Mouse (Mus musculus) midbrain, postnatal 0 days (tissue): ENCODE measurements around the gene Tbc1d10b. TPM values are rescaled to one million over a fixed set of nuclear protein-coding genes. Genes with fewer than 3 reads are reported as not detected.
A peak's percentile ranks its signal among the peaks of the same experiment; 100 is the strongest.
"Not testable (repeated sequence)": the region's sequence is repeated elsewhere in the genome, so short reads cannot be mapped to it uniquely, and the experiment has no call there.

ENCODE experiments used
- ATAC-seq: fragments of 200-750 bp; cut with Nextera tagmentation; 2 replicates; pipeline ENCODE4 v1.8.0; 2017; ENCODE audit warnings: moderate number of reproducible peaks, mild to moderate bottlenecking, moderate TSS enrichment, moderate library complexity; ENCODE audit not compliant: low FRiP score
- DNase-seq: peaks from one replicate; pipeline ENCODE4 v3.0.0-alpha.2; 2015; ENCODE audit warnings: low spot score
- H3K27ac ChIP-seq: fragments of 300-500 bp; sonication (generic); 2 replicates; pipeline ENCODE4 v1.5.1; 2014; ENCODE audit warnings: low read depth, mild to moderate bottlenecking, low read length, mixed read lengths
- H3K27me3 ChIP-seq: fragments of 300-500 bp; sonication (generic); 2 replicates; pipeline ENCODE4 v1.6.1; 2014; ENCODE audit warnings: low read length, control low read depth, mixed read lengths; ENCODE audit not compliant: insufficient read depth
- H3K36me3 ChIP-seq: fragments of 300-500 bp; sonication (generic); 2 replicates; pipeline ENCODE4 v1.6.1; 2014; ENCODE audit warnings: low read length, control low read depth, mixed read lengths; ENCODE audit not compliant: insufficient read depth
- H3K4me1 ChIP-seq: fragments of 300-500 bp; sonication (generic); 2 replicates; pipeline ENCODE4 v1.6.1; 2014; ENCODE audit warnings: mild to moderate bottlenecking, control low read depth, antibody characterized with exemption, low read length, mixed read lengths; ENCODE audit not compliant: insufficient read depth
- H3K4me2 ChIP-seq: fragments of 300-500 bp; sonication (generic); 2 replicates; pipeline ENCODE4 v1.6.1; 2014; ENCODE audit warnings: low read depth, mild to moderate bottlenecking, low read length, mixed read lengths; ENCODE audit not compliant: poor library complexity, severe bottlenecking
- H3K4me3 ChIP-seq: fragments of 300-500 bp; sonication (generic); 2 replicates; pipeline ENCODE4 v1.5.1; 2014; ENCODE audit warnings: low read depth, mild to moderate bottlenecking, low read length, moderate library complexity
- H3K9ac ChIP-seq: fragments of 300-500 bp; sonication (generic); replicated peaks from 2 replicates; pipeline ENCODE4 v1.6.1; 2014; ENCODE audit warnings: mild to moderate bottlenecking, low read length, moderate library complexity, mixed read lengths; ENCODE audit not compliant: poor library complexity, severe bottlenecking
- H3K9me3 ChIP-seq: fragments of 300-500 bp; sonication (generic); 2 replicates; pipeline ENCODE4 v1.6.1; 2016; ENCODE audit warnings: low read length, control low read depth
- CTCF ChIP-seq: IDR thresholded peaks from 2 replicates; pipeline ENCODE4 v1.5.1; 2016; ENCODE audit warnings: antibody characterized with exemption, mild to moderate bottlenecking
- WGBS: fragments of 180-500 bp; shearing (Covaris S2); extraction: QIAGEN DNeasy Blood & Tissue Kit; methylation state at CpG from one replicate; pipeline ENCODE4 v1.1.7; 2014; 5-methylcytosine and 5-hydroxymethylcytosine counted together
- polyA plus RNA-seq: library from polyadenylated mRNA; unstranded; fragments of >200 nt; fragmentation: Nextera tagmentation; extraction: Ambion mirVana; gene quantifications from 2 replicates; pipeline ENCODE4 v1.2.1, GENCODE M21; 2015
- total RNA-seq: library from RNA; depleted of rRNA; stranded (reverse); fragments of >200 nt; gene quantifications from 2 replicates; pipeline ENCODE4 v1.2.3, GENCODE M21; 2014

Gene Tbc1d10b
- total and polyA plus RNA-seq, 2 experiments from 2014 or later = 28.7 to 72.3 TPM

GRCm38 (mm10) chr7:127188305-127189276 is 19.7 kb downstream of the Tbc1d10b start:
- peaks cover 13% of the 10 kb centered on the region; the same call in 1 of the 2 replicates for H3K36me3 ChIP-seq
- no peak overlapping the region for H3K4me2 ChIP-seq
- no peak for TF ChIP-seq CTCF
- H3K4me1 ChIP-seq = no peaks in the 10 kb centered on the region
- DNase-seq (no peak), ATAC-seq (no peak)
- WGBS = 86% methylated on average over 17 of the region's 17 CpGs
- H3K9me3 ChIP-seq = no peaks in the 10 kb centered on the region
- no peak overlapping the region for H3K27ac ChIP-seq
- no peak overlapping the region for H3K9ac ChIP-seq
- no peaks in the 10 kb centered on the region for H3K27me3 ChIP-seq
- H3K4me3 ChIP-seq = no peak overlapping the region

GRCm38 (mm10) chr7:127187351-127187750 is 20.9 kb downstream of the Tbc1d10b start:
- Histone ChIP-seq H3K4me2 (no peak overlapping the region), H3K4me1 (no peaks in the 10 kb centered on the region), H3K9ac (no peak overlapping the region), H3K27me3 (no peaks in the 10 kb centered on the region), H3K4me3 (no peak overlapping the region), H3K27ac (no peak overlapping the region), H3K36me3 (peaks cover 8% of the 10 kb centered on the region; the same call in 1 of the 2 replicates), H3K9me3 (no peaks in the 10 kb centered on the region)
- 70% methylated on average over 10 of the region's 10 CpGs for WGBS
- no peak for TF ChIP-seq CTCF
- DNase-seq (no peak), ATAC-seq (no peak)

- no peaks in the 10 kb centered on the region for H3K4me1 ChIP-seq
- no peak overlapping the region for H3K4me2 ChIP-seq
- H3K27me3 ChIP-seq = no peaks in the 10 kb centered on the region
- TF ChIP-seq CTCF = peak; percentile 66
- no peak overlapping the region for H3K27ac ChIP-seq
- ATAC-seq (no peak), DNase-seq (peak; percentile 44)
- no peak overlapping the region for H3K4me3 ChIP-seq
- no peaks in the 10 kb centered on the region for H3K36me3 ChIP-seq
- WGBS = 70% methylated on average over 3 of the region's 3 CpGs
- no peaks in the 10 kb centered on the region for H3K9me3 ChIP-seq
- H3K9ac ChIP-seq = no peak overlapping the region
These were observed 22.7 kb downstream of the Tbc1d10b start for GRCm38 (mm10) chr7:127185601-127186000.

DNA sequence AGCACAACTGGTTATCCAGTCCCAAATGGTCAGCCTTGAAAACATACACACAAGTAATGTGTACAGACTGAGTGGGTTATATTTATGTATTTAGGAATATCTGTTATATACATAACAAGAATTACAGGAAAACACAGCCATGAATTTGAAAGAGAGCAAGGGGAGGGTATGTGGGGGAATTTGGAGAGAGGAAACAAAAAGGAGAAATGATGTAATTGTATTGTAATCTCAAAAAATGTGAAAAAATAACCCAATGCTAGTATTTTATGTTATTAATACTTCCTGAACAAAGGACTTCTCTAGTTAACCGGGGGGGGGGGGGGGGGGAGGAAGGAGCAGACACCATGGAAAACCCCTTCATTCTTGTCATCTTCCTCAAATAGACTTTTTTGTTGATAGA is 23.5 kb downstream of the Tbc1d10b start:
- H3K4me1 ChIP-seq = no peaks in the 10 kb centered on the region
- ATAC-seq = no peak
- no peak overlapping the region for H3K9ac ChIP-seq
- H3K9me3 ChIP-seq = no peaks in the 10 kb centered on the region
- no peak overlapping the region for H3K4me2 ChIP-seq
- H3K27ac ChIP-seq = no peak overlapping the region
- WGBS = 57% methylated on average over 1 of the region's 1 CpGs
- DNase-seq = no peak
- TF ChIP-seq CTCF = no peak
- H3K27me3 ChIP-seq = no peaks in the 10 kb centered on the region
- no peaks in the 10 kb centered on the region for H3K36me3 ChIP-seq
- no peak overlapping the region for H3K4me3 ChIP-seq

- H3K4me3 ChIP-seq = no peak overlapping the region
- H3K36me3 ChIP-seq = no peaks in the 10 kb centered on the region
- H3K27ac ChIP-seq = no peak overlapping the region
- no peak overlapping the region for H3K4me2 ChIP-seq
- H3K9ac ChIP-seq = no peak overlapping the region
- peak; percentile 27; the same call in 1 of the 2 replicates for TF ChIP-seq CTCF
- ATAC-seq (no peak), DNase-seq (no peak)
- no peaks in the 10 kb centered on the region for H3K4me1 ChIP-seq
- no peaks in the 10 kb centered on the region for H3K9me3 ChIP-seq
- 84% methylated on average over 6 of the region's 6 CpGs for WGBS
- no peaks in the 10 kb centered on the region for H3K27me3 ChIP-seq
These were observed 24.4 kb downstream of the Tbc1d10b start for GRCm38 (mm10) chr7:127183828-127184227.

DNA sequence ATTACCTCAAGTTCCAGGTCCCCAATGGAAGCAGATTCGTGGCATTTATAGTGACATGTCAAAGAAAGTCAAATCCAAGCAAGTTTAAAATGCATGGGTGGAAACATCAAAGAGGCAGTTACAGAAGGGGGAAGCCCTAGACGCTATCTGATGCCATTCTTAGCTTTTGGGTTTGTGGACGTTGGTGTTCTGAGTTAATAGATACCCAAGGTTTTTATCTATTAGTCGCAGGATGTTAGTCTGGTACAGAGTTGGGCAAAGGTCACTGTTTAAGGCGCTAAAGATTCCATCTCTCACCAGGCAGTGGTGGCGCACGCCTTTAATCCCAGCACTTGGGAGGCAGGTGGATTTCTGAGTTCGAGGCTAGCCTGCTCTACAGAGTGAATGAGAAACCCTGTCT is 24.9 kb downstream of the Tbc1d10b start:
- Histone ChIP-seq H3K4me3 (no peak overlapping the region), H3K4me2 (no peak overlapping the region), H3K27me3 (no peaks in the 10 kb centered on the region), H3K9me3 (no peaks in the 10 kb centered on the region), H3K4me1 (no peaks in the 10 kb centered on the region), H3K9ac (no peak overlapping the region), H3K36me3 (no peaks in the 10 kb centered on the region), H3K27ac (no peak overlapping the region)
- 81% methylated on average over 8 of the region's 8 CpGs for WGBS
- TF ChIP-seq CTCF = no peak
- ATAC-seq (no peak), DNase-seq (no peak)

- not testable (repeated sequence) for H3K4me1 ChIP-seq, ATAC-seq, H3K4me3 ChIP-seq, H3K9ac ChIP-seq, H3K36me3 ChIP-seq, H3K4me2 ChIP-seq, H3K27me3 ChIP-seq, DNase-seq, H3K9me3 ChIP-seq, H3K27ac ChIP-seq
- WGBS = 15% methylated on average over 2 of the region's 3 CpGs
These were observed 26.5 kb downstream of the Tbc1d10b start for GRCm38 (mm10) chr7:127181724-127182123.
